Mouse (Mus musculus) erythroblast, embryonic 14.5 days (primary cell): ENCODE measurements around the gene Bud23.

Source experiments
- GATA1 ChIP-seq: IDR thresholded peaks from 2 replicates; pipeline ENCODE4 v1.6.1; 2012; ENCODE audit warnings: low read length, inconsistent platforms, mixed read lengths
- TAL1 ChIP-seq: IDR thresholded peaks from 3 replicates; pipeline ENCODE4 v1.6.1; 2012; ENCODE audit warnings: low read length, inconsistent platforms, mixed read lengths

DNA sequence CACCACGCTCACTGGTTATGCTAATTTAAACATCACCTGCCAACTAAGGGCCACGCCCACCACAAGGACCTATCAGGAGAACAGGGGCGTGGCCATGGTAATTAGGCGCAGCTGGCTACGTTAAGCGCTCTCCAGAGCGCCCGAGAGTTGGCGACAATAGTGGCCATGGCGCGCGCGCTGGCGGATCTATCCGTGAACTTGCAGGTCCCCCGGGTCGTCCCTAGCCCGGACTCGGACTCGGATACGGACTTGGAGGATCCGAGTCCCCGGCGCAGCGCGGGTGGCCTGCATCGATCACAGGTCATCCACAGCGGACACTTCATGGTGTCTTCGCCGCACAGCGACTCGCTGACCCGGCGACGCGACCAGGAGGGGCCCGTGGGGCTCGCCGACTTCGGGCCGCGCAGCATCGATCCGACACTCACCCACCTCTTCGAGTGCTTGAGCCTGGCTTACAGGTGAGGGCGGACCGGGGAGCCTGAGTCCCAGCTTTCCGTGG is 42.0 kb upstream of the Bud23 start:
- TF ChIP-seq TAL1, result no peak
- TF ChIP-seq GATA1, result no peak
